Mouse (Mus musculus) thymus, adult 2 months (tissue): ENCODE measurements around the gene Wnt3.

Experiments used
- CTCF ChIP-seq: fragments of 200-500 bp; IDR thresholded peaks from 2 replicates; pipeline ENCODE4 v1.5.1; 2012; ENCODE audit warnings: mild to moderate bottlenecking, control low read depth, low read length, moderate library complexity, borderline replicate concordance; ENCODE audit not compliant: control insufficient read depth, poor library complexity, insufficient read depth; ENCODE audit errors: extremely low read depth
- POLR2A ChIP-seq: fragments of 200-500 bp; IDR thresholded peaks from 2 replicates; pipeline ENCODE4 v1.6.1; 2012; ENCODE audit warnings: mild to moderate bottlenecking, low read length, control low read depth, moderate library complexity; ENCODE audit not compliant: control insufficient read depth, poor library complexity, insufficient read depth; ENCODE audit errors: extremely low read depth

- TF ChIP-seq CTCF = no peak
- no peak for TF ChIP-seq POLR2A
Measured at GRCm38 (mm10) chr11:103858760-103859159, 84.8 kb downstream of the Wnt3 start.
